ENCODE assay signal across 9 mouse cellular contexts in the genomic region with DNA sequence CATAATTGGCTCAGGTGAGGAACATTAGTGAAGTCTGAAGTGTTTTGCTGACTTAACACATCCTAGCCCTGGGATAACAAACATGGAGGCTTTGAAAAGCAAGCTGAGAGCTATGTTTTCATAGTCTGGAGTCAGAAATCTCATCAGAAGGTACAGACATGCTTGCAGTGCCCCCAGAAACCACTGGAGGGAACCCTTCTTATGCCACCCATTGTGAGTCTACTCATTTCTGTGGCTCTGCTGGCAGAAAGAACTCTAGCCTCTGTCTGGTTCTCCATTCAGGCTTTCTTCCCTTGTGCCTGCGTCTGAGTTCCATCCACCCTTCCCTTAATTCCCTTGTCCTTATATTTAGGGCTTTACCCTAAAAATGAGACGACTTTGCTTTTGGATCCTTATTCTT. TPM values are rescaled to one million over a fixed set of nuclear protein-coding genes. Genes with fewer than 3 reads are reported as not detected.
DNase-seq lines count a peak whose midpoint lies in the region; ATAC-seq lines count a peak whose summit lies in the region.
"Had no signal": no experiment of that assay in that cellular context is flagged by ENCODE, and none has a peak within 500 bp of the region (broad histone marks: within the 10 kb centered on the region; RNA-seq: fewer than 3 reads in every experiment).

No protein-coding gene starts in this region.

- ATAC-seq in liver, embryonic 12.5 days: no peak
- 0 out of 2 replicates have a peak, but pooled peaks have one; percentile 23 for ATAC-seq in liver, embryonic 11.5 days (replicated peaks; ENCODE audit: low FRiP score)
- ATAC-seq in monocyte, adult 5-6 weeks (replicated peaks; ENCODE audit: insufficient number of reproducible peaks, low FRiP score, low TSS enrichment, poor library complexity, severe bottlenecking): no peak

- H3K4me1 ChIP-seq in liver, embryonic 12.5 days: no peaks in the 10 kb centered on the region
- H3K4me1 ChIP-seq in liver, embryonic 11.5 days (replicated peaks; ENCODE audit: control insufficient read depth, insufficient read depth, low read length): no peaks in the 10 kb centered on the region
- H3K4me1 ChIP-seq: lung, embryonic 15.5 days had no signal

- no peaks in the 10 kb centered on the region for H3K27me3 ChIP-seq in liver, embryonic 12.5 days (replicated peaks)
- no peaks in the 10 kb centered on the region for H3K27me3 ChIP-seq in liver, embryonic 11.5 days (replicated peaks; ENCODE audit: control insufficient read depth, insufficient read depth, low read length)
- H3K27me3 ChIP-seq: lung, embryonic 15.5 days had no signal

- no peaks in the 10 kb centered on the region for H3K36me3 ChIP-seq in liver, embryonic 12.5 days
- H3K36me3 ChIP-seq in liver, embryonic 11.5 days (ENCODE audit: control insufficient read depth, insufficient read depth, low read length): no peaks in the 10 kb centered on the region
- H3K36me3 ChIP-seq: lung, embryonic 15.5 days had no signal

- H3K9ac ChIP-seq in liver, embryonic 12.5 days: no peak overlapping the region
- H3K9ac ChIP-seq in liver, embryonic 11.5 days (ENCODE audit: low read depth, low read length): no peak overlapping the region
- H3K9ac ChIP-seq: lung, embryonic 15.5 days had no signal

- WGBS in liver, embryonic 12.5 days (ENCODE audit: insufficient replicate concordance): 27% methylated on average over 2 of the region's 2 CpGs
- WGBS in liver, embryonic 11.5 days: 28% methylated on average over 2 of the region's 2 CpGs

- H3K27ac ChIP-seq in liver, embryonic 12.5 days: no peak overlapping the region
- no peak overlapping the region for H3K27ac ChIP-seq in liver, embryonic 11.5 days (ENCODE audit: low read depth, low read length)
- H3K27ac ChIP-seq: lung, embryonic 15.5 days had no signal

- no peak overlapping the region for H3K4me3 ChIP-seq in liver, embryonic 12.5 days
- no peak overlapping the region for H3K4me3 ChIP-seq in liver, embryonic 11.5 days (ENCODE audit: low read depth, low read length)
- H3K4me3 ChIP-seq: lung, embryonic 15.5 days had no signal

- H3K4me2 ChIP-seq in liver, embryonic 12.5 days: no peak overlapping the region
- no peak overlapping the region for H3K4me2 ChIP-seq in liver, embryonic 11.5 days
- H3K4me2 ChIP-seq: lung, embryonic 15.5 days had no signal

- H3K9me3 ChIP-seq in liver, embryonic 12.5 days (replicated peaks): no peaks in the 10 kb centered on the region
- no peaks in the 10 kb centered on the region for H3K9me3 ChIP-seq in liver, embryonic 11.5 days (ENCODE audit: control insufficient read depth, low read length)
- H3K9me3 ChIP-seq: lung, embryonic 15.5 days had no signal

- peak; percentile 44 for DNase-seq in liver
- peak; percentile 86 to 87 for DNase-seq in cerebellum, postnatal 10 days
- peak; percentile 55 to 74 for DNase-seq in frontal cortex, postnatal 14 days (ENCODE audit: low spot score in 2 of 2)
- DNase-seq in kidney, postnatal 25 days: peak; percentile 60 to 74
- no peak for DNase-seq in liver, embryonic 11.5 days (ENCODE audit: low spot score)
- DNase-seq in retina, adult 2 months (ENCODE audit: low read depth, low spot score): peak; percentile 18

RNA-seq across cellular contexts. Expression of a gene that starts 16.2 kb away (rescaled TPM):
- polyA plus RNA-seq in liver, embryonic 12.5 days (2016; fragmentation: Nextera tagmentation; extraction: Ambion mirVana): not detected in 2 replicates
- polyA plus RNA-seq in liver, embryonic 11.5 days (2014; fragmentation: Nextera tagmentation; extraction: Ambion mirVana): 0.10 TPM in 2 replicates
- total RNA-seq in monocyte, adult 5-6 weeks (2017): not detected in 3 replicates
- polyA plus RNA-seq: lung, embryonic 15.5 days had no signal
